Mouse (Mus musculus) limb, embryonic 12.5 days (tissue): ENCODE measurements around the gene Gapdhs. TPM values are rescaled to one million over a fixed set of nuclear protein-coding genes. Genes with fewer than 3 reads are reported as not detected.

Source experiments
- ATAC-seq: fragments of 200-750 bp; cut with Nextera tagmentation; 2 replicates; pipeline ENCODE4 v1.8.0; 2017; ENCODE audit warnings: low read depth, moderate TSS enrichment; ENCODE audit not compliant: insufficient number of reproducible peaks, insufficient read depth, low FRiP score, low TSS enrichment
- H3K27ac ChIP-seq: fragments of 300-500 bp; sonication (generic); 2 replicates; pipeline ENCODE4 v1.5.1; 2016; ENCODE audit warnings: mild to moderate bottlenecking, moderate library complexity
- H3K27me3 ChIP-seq: fragments of 300-500 bp; sonication (generic); 2 replicates; pipeline ENCODE4 v1.6.1; 2016; ENCODE audit warnings: mild to moderate bottlenecking, moderate library complexity
- H3K36me3 ChIP-seq: fragments of 300-500 bp; sonication (generic); 2 replicates; pipeline ENCODE4 v1.6.1; 2016; ENCODE audit warnings: mild to moderate bottlenecking, moderate library complexity
- H3K4me1 ChIP-seq: fragments of 300-500 bp; sonication (generic); replicated peaks from 2 replicates; pipeline ENCODE4 v1.6.1; 2016
- H3K4me2 ChIP-seq: fragments of 300-500 bp; sonication (generic); 2 replicates; pipeline ENCODE4 v1.6.1; 2016; ENCODE audit warnings: mild to moderate bottlenecking, moderate library complexity
- H3K4me3 ChIP-seq: fragments of 300-500 bp; sonication (generic); replicated peaks from 2 replicates; pipeline ENCODE4 v1.5.1; 2016; ENCODE audit warnings: mild to moderate bottlenecking
- H3K9ac ChIP-seq: fragments of 300-500 bp; sonication (generic); replicated peaks from 2 replicates; pipeline ENCODE4 v1.6.1; 2016; ENCODE audit warnings: mild to moderate bottlenecking, moderate library complexity
- H3K9me3 ChIP-seq: fragments of 300-500 bp; sonication (generic); 2 replicates; pipeline ENCODE4 v1.6.1; 2016; ENCODE audit warnings: mild to moderate bottlenecking, moderate library complexity
- WGBS: fragments of 180-500 bp; shearing (Covaris S2); methylation state at CpG from one replicate; pipeline ENCODE4 v1.1.7; 2016; 5-methylcytosine and 5-hydroxymethylcytosine counted together
- polyA plus RNA-seq: library from polyadenylated mRNA; unstranded; fragments of >200 nt; fragmentation: Nextera tagmentation; extraction: Ambion mirVana; gene quantifications from 2 replicates; pipeline ENCODE4 v1.2.1, GENCODE M21; 2016

Gene Gapdhs
- polyA plus RNA-seq, 1 experiment from 2014 or later: 0.71 TPM

DNA sequence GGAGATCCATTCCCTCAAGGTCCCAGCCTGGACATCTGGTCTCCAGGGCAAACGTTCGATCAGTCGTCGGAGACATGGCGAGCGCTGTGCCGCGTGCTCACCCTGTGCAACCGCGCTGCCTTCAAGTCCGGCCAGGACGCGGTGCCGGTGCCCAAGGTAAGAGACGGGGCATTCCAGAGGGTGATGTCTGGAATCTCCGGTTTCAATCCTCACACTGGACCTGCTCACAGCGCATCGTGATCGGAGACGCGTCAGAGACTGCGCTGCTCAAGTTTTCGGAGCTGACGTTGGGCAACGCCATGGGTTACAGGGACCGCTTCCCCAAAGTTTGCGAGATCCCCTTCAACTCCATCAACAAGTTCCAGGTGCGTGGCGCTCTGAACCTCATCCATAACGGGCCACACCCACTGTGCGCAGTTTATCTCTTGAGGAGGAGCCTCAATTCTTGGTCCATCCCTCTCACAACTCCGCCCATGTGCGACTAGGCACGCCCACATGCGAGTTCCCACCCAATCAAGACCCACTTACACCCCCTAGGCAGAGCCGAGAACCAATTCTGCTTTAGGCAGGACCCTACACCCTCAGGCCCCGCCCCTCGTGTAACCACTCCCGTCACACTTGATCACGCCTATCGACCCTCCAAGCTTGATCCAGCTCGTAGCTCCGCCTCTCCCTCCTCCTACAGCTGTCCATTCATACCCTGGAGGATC, 26.3 kb downstream of the Gapdhs start:
- WGBS: 4% methylated on average over 43 of the region's 43 CpGs
- H3K4me3 ChIP-seq: peak overlapping the region; percentile 36
- no peak overlapping the region for H3K27ac ChIP-seq
- peaks cover 48% of the 10 kb centered on the region for H3K27me3 ChIP-seq
- no peaks in the 10 kb centered on the region for H3K9me3 ChIP-seq
- no peak overlapping the region for H3K9ac ChIP-seq
- H3K36me3 ChIP-seq: no peaks in the 10 kb centered on the region
- H3K4me2 ChIP-seq: peak overlapping the region; percentile 60
- 0 out of 2 replicates have a peak, but pooled peaks cover 7% of the 10 kb centered on the region for H3K4me1 ChIP-seq
- ATAC-seq: peak; percentile 89

GRCm38 (mm10) chr7:30711942-30712341, 31.5 kb downstream of the Gapdhs start, which contains the start of gene Atp4a:
Atp4a (plus strand) TSS chr7:30712209.
- no peak within 1 kb of the TSS for H3K4me2 ChIP-seq
- no peak within 1 kb of the TSS for H3K9ac ChIP-seq
- 0 out of 2 replicates have a peak, but pooled peaks cover under 1% of the 10 kb centered on the region for H3K4me1 ChIP-seq
- H3K9me3 ChIP-seq: no peaks in the 10 kb centered on the region
- no peak within 1 kb of the TSS for H3K4me3 ChIP-seq
- H3K27ac ChIP-seq: no peak within 1 kb of the TSS
- 77% methylated on average over 3 of the region's 3 CpGs for WGBS
- peaks cover 27% of the 10 kb centered on the region for H3K27me3 ChIP-seq
- H3K36me3 ChIP-seq: no peaks in the 10 kb centered on the region
- no peak for ATAC-seq

GRCm38 (mm10) chr7:30707441-30707840, 36.0 kb downstream of the Gapdhs start:
- Histone ChIP-seq H3K4me2 (no peak overlapping the region), H3K27ac (no peak overlapping the region), H3K9ac (no peak overlapping the region), H3K27me3 (0 out of 2 replicates have a peak, but pooled peaks cover 4% of the 10 kb centered on the region), H3K9me3 (no peaks in the 10 kb centered on the region), H3K4me1 (no peaks in the 10 kb centered on the region), H3K36me3 (no peaks in the 10 kb centered on the region), H3K4me3 (no peak overlapping the region)
- WGBS: 84% methylated on average over 1 of the region's 1 CpGs
- ATAC-seq: no peak

- H3K9me3 ChIP-seq: peaks cover 3% of the 10 kb centered on the region; the same call in 1 of the 2 replicates
- 82% methylated on average over 8 of the region's 8 CpGs for WGBS
- no peaks in the 10 kb centered on the region for H3K36me3 ChIP-seq
- no peak overlapping the region for H3K9ac ChIP-seq
- no peak overlapping the region for H3K27ac ChIP-seq
- H3K27me3 ChIP-seq: 0 out of 2 replicates have a peak, but pooled peaks cover 4% of the 10 kb centered on the region
- H3K4me1 ChIP-seq: no peaks in the 10 kb centered on the region
- no peak overlapping the region for H3K4me3 ChIP-seq
- no peak overlapping the region for H3K4me2 ChIP-seq
- no peak for ATAC-seq
Observed at GRCm38 (mm10) chr7:30706214-30706882, 37.1 kb downstream of the Gapdhs start.

DNA sequence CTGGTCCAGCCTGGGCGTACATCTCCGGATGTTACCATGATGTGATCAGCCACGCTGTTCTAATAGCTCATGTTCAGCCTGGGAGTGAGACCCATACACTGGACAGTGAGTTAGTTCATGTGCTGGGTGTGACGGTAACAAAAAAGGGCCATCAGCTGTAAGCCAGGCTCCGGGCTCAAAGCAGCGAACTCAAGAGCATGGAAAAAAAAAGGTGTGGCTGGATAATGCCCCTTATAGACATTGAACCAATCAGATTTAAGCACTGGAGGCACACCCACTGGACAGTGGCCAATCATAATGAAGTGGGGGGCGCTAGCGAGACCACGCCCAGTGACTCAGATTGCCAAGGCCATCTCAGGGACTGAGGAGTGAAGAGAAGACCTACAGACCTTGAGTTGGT, 44.9 kb downstream of the Gapdhs start, which contains the start of gene 2200002J24Rik:
2200002J24Rik (plus strand) TSS at position 338 of the 400 bp plus-strand sequence.
- ATAC-seq: no peak
- Histone ChIP-seq H3K9ac (no peak within 1 kb of the TSS), H3K4me1 (no peaks in the 10 kb centered on the region), H3K9me3 (peaks cover 3% of the 10 kb centered on the region; the same call in 1 of the 2 replicates), H3K4me3 (no peak within 1 kb of the TSS), H3K36me3 (no peaks in the 10 kb centered on the region), H3K27me3 (0 out of 2 replicates have a peak, but pooled peaks cover 8% of the 10 kb centered on the region), H3K4me2 (no peak within 1 kb of the TSS), H3K27ac (no peak within 1 kb of the TSS)
- 40% methylated on average over 9 of the region's 9 CpGs for WGBS

GRCm38 (mm10) chr7:30698101-30698500, 45.4 kb downstream of the Gapdhs start:
- Histone ChIP-seq H3K36me3 (no peaks in the 10 kb centered on the region), H3K9ac (no peak overlapping the region), H3K27ac (no peak overlapping the region), H3K9me3 (peaks cover 3% of the 10 kb centered on the region; the same call in 1 of the 2 replicates), H3K4me2 (no peak overlapping the region), H3K4me1 (no peaks in the 10 kb centered on the region), H3K27me3 (0 out of 2 replicates have a peak, but pooled peaks cover 8% of the 10 kb centered on the region), H3K4me3 (no peak overlapping the region)
- ATAC-seq: no peak
- WGBS: 72% methylated on average over 5 of the region's 5 CpGs

DNA sequence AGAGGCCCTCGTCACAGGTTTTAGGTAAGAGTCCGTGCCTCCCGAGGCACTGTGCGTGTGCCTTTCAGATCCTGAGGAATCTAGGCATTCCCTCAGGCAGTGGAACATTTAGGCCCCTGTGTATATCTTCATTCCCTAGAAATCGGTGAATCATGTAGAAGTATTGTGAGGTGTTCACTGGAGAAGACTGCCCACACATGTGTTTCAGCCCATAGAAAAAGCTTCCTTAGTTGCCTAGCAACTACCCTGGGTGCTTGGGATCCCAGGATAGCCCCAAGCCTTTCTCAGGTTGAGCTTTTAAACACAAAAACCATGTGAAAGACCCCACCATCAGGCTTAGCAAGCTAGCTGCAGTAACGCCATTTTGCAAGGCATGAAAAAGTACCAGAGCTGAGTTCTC, 55.2 kb downstream of the Gapdhs start:
- Histone ChIP-seq H3K9me3 (no peaks in the 10 kb centered on the region), H3K4me2 (no peak overlapping the region), H3K9ac (no peak overlapping the region), H3K4me3 (no peak overlapping the region), H3K36me3 (no peaks in the 10 kb centered on the region), H3K27ac (no peak overlapping the region), H3K4me1 (no peaks in the 10 kb centered on the region), H3K27me3 (peaks cover 23% of the 10 kb centered on the region)
- ATAC-seq: no peak
- 77% methylated on average over 6 of the region's 6 CpGs for WGBS

GRCm38 (mm10) chr7:30683425-30683824, 60.1 kb downstream of the Gapdhs start:
- H3K9me3 ChIP-seq: no peaks in the 10 kb centered on the region
- no peak for ATAC-seq
- no peaks in the 10 kb centered on the region for H3K4me1 ChIP-seq
- no peaks in the 10 kb centered on the region for H3K36me3 ChIP-seq
- no peak overlapping the region for H3K4me2 ChIP-seq
- 81% methylated on average over 2 of the region's 2 CpGs for WGBS
- no peak overlapping the region for H3K9ac ChIP-seq
- H3K4me3 ChIP-seq: no peak overlapping the region
- H3K27ac ChIP-seq: no peak overlapping the region
- H3K27me3 ChIP-seq: peaks cover 22% of the 10 kb centered on the region

GRCm38 (mm10) chr7:30681897-30682296, 61.6 kb downstream of the Gapdhs start:
- Histone ChIP-seq H3K36me3 (no peaks in the 10 kb centered on the region), H3K27ac (no peak overlapping the region), H3K9ac (no peak overlapping the region), H3K4me3 (no peak overlapping the region), H3K27me3 (peaks cover 7% of the 10 kb centered on the region), H3K4me2 (no peak overlapping the region), H3K4me1 (no peaks in the 10 kb centered on the region), H3K9me3 (no peaks in the 10 kb centered on the region)
- no peak for ATAC-seq
- 64% methylated on average over 5 of the region's 5 CpGs for WGBS
